ENCODE assay signal across 29 mouse cellular contexts in the genomic region with DNA sequence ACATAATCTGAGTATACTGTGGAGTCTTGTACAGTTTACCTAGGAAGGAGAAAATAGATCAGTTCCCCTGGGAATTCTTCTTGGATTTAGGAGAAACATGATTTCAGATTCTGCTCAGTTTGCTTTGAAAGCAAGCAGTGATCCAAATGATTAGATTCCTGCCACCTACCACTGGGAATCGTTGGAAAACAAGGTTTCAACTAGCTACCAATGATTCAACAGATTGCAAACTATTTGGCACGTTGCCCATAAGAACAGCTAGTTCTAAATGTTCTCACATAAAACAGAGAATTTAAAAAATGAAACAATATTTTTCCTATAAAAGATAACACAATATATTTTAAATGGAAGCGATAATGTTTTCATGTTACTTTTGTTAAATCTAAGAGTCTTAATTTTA. TPM values are rescaled to one million over a fixed set of nuclear protein-coding genes. Genes with fewer than 3 reads are reported as not detected.
DNase-seq lines count a peak whose midpoint lies in the region; ATAC-seq and TF ChIP-seq lines count a peak whose summit lies in the region.
"Had no signal": no experiment of that assay in that cellular context is flagged by ENCODE, and none has a peak within 500 bp of the region (broad histone marks: within the 10 kb centered on the region; RNA-seq: fewer than 3 reads in every experiment).

No protein-coding gene starts in this region.

- no peak overlapping the region for H3K4me3 ChIP-seq in hindbrain, postnatal 0 days (ENCODE audit: low read length)
- no peak overlapping the region for H3K4me3 ChIP-seq in hindbrain, embryonic 13.5 days
- H3K4me3 ChIP-seq: embryonic facial prominence, embryonic 12.5 days; gastrocnemius, adult 2 months; heart, embryonic 12.5 days; midbrain, embryonic 12.5 days; myocyte; neural tube, embryonic 15.5 days had no signal

- H3K4me2 ChIP-seq in hindbrain, postnatal 0 days (ENCODE audit: low read depth, low read length), result no peak overlapping the region
- no peak overlapping the region for H3K4me2 ChIP-seq in hindbrain, embryonic 13.5 days
- H3K4me2 ChIP-seq: embryonic facial prominence, embryonic 12.5 days; heart, embryonic 12.5 days; midbrain, embryonic 12.5 days; neural tube, embryonic 15.5 days had no signal

- peak; percentile 1 for DNase-seq in adrenal gland, postnatal 10 days
- no peak for DNase-seq in adrenal gland, adult 8-10 months
- peak; percentile 61 for DNase-seq in hindbrain, postnatal 0 days (ENCODE audit: low spot score)
- DNase-seq in right cerebral cortex, adult 2 months (ENCODE audit: low spot score in 2 of 2), result peak; percentile 3 to 11
- no peak for DNase-seq in right cerebral cortex, adult 18-20 months
- DNase-seq in gastrocnemius, postnatal 4 days (ENCODE audit: low spot score in 2 of 2), result no peak
- DNase-seq in c-Kit-positive CD71-positive TER-119-positive erythroid progenitor cells, embryonic 14.5 days (ENCODE audit: low spot score), result no peak
- DNase-seq: adrenal gland, postnatal 14 days; cerebellum, adult 2 months; gastrocnemius, adult 2 months; heart, postnatal 14 days; kidney, adult 11 months; right cerebral cortex, postnatal 4 days; thymus, postnatal 25 days had no signal

- no peaks in the 10 kb centered on the region for H3K36me3 ChIP-seq in hindbrain, postnatal 0 days (ENCODE audit: insufficient read depth, low read length)
- H3K36me3 ChIP-seq in hindbrain, embryonic 13.5 days, result no peaks in the 10 kb centered on the region
- H3K36me3 ChIP-seq: embryonic facial prominence, embryonic 12.5 days; heart, embryonic 12.5 days; midbrain, embryonic 12.5 days; neural tube, embryonic 15.5 days had no signal

- no peaks in the 10 kb centered on the region for H3K27me3 ChIP-seq in hindbrain, postnatal 0 days (ENCODE audit: insufficient read depth, low read length)
- H3K27me3 ChIP-seq in hindbrain, embryonic 13.5 days, result no peaks in the 10 kb centered on the region
- H3K27me3 ChIP-seq: embryonic facial prominence, embryonic 12.5 days; heart, embryonic 12.5 days; midbrain, embryonic 12.5 days; neural tube, embryonic 15.5 days; Patski had no signal

- WGBS in hindbrain, postnatal 0 days, result 51% methylated on average over 3 of the region's 3 CpGs
- WGBS in hindbrain, embryonic 13.5 days, result 65% methylated on average over 3 of the region's 3 CpGs

- H3K4me1 ChIP-seq in hindbrain, postnatal 0 days (ENCODE audit: insufficient read depth, low read length), result no peaks in the 10 kb centered on the region
- no peaks in the 10 kb centered on the region for H3K4me1 ChIP-seq in hindbrain, embryonic 13.5 days (replicated peaks)
- H3K4me1 ChIP-seq: embryonic facial prominence, embryonic 12.5 days; heart, embryonic 12.5 days; midbrain, embryonic 12.5 days; neural tube, embryonic 15.5 days had no signal

- H3K9ac ChIP-seq in hindbrain, postnatal 0 days (replicated peaks; ENCODE audit: low read length), result no peak overlapping the region
- no peak overlapping the region for H3K9ac ChIP-seq in hindbrain, embryonic 13.5 days
- H3K9ac ChIP-seq: embryonic facial prominence, embryonic 12.5 days; heart, embryonic 12.5 days; liver, embryonic 14.5 days; midbrain, embryonic 12.5 days; neural tube, embryonic 15.5 days had no signal

- no peak for ATAC-seq in hindbrain, postnatal 0 days
- ATAC-seq in hindbrain, embryonic 13.5 days (ENCODE audit: low FRiP score), result no peak
- ATAC-seq: Patski had no signal

- no peak overlapping the region for H3K27ac ChIP-seq in hindbrain, postnatal 0 days
- H3K27ac ChIP-seq in hindbrain, embryonic 13.5 days, result no peak overlapping the region
- H3K27ac ChIP-seq: embryonic facial prominence, embryonic 12.5 days; gastrocnemius, adult 2 months; liver, embryonic 14.5 days; midbrain, embryonic 12.5 days; neural tube, embryonic 15.5 days had no signal

- no peaks in the 10 kb centered on the region for H3K9me3 ChIP-seq in hindbrain, postnatal 0 days (ENCODE audit: low read length)
- no peaks in the 10 kb centered on the region for H3K9me3 ChIP-seq in hindbrain, embryonic 13.5 days
- H3K9me3 ChIP-seq: embryonic facial prominence, embryonic 12.5 days; midbrain, embryonic 12.5 days; neural tube, embryonic 15.5 days had no signal

- TF ChIP-seq CTCF in hindbrain, postnatal 0 days (IDR thresholded peaks at IDR 0.05; ENCODE audit: low read depth), result no peak

RNA-seq across cellular contexts. Expression of a gene that starts 54.8 kb away (rescaled TPM):
- under 1 TPM in 1 of 2 experiments, not detected in 1; 0.15 TPM for total RNA-seq in adrenal gland, postnatal 10 days (2021)
- under 1 TPM in 1 of 4 experiments, not detected in 3; 0.09 TPM for total RNA-seq in adrenal gland, adult 8-10 months (2022)
- not detected in 2 replicates for total RNA-seq in hindbrain, postnatal 0 days (2014; rRNA removed)
- not detected in 2 replicates for polyA plus RNA-seq in hindbrain, postnatal 0 days (2015; fragmentation: Nextera tagmentation; extraction: Ambion mirVana)
- polyA plus RNA-seq in hindbrain, embryonic 13.5 days (2015; fragmentation: Nextera tagmentation; extraction: Ambion mirVana), result not detected in 2 replicates
- not detected for total RNA-seq in gastrocnemius, postnatal 4 days (2021)
- total RNA-seq: adrenal gland, postnatal 14 days; gastrocnemius, adult 2 months; granulocyte monocyte progenitor cell, adult 5-6 weeks; heart, postnatal 14 days; left cerebral cortex, postnatal 10 days had no signal
- polyA plus RNA-seq: cerebellum, adult 2 months; cortical plate, adult 2 months; embryonic facial prominence, embryonic 12.5 days; heart, embryonic 12.5 days; kidney, embryonic 16.5 days; large intestine, adult 2 months; limb, embryonic 14.5 days; liver, embryonic 14.5 days; lung, embryonic 16.5 days; midbrain, embryonic 12.5 days; myocyte; neural tube, embryonic 15.5 days had no signal

Comparison
In these comparisons a context has a peak if more than half of its experiments do, and no peak if none do; other contexts are left out.
1. DNase-seq: peak in adrenal gland, postnatal 10 days (single experiment), hindbrain, postnatal 0 days (single experiment) and right cerebral cortex, adult 2 months (2 of 2); none in adrenal gland, adult 8-10 months (single experiment), right cerebral cortex, adult 18-20 months (single experiment), gastrocnemius, postnatal 4 days (0 of 2) and c-Kit-positive CD71-positive TER-119-positive erythroid progenitor cells, embryonic 14.5 days (single experiment).